In genomic region chr16:39109383-39110033, GRCm38 (mm10) we compare ENCODE assay signal across 8 mouse cellular contexts.
DNase-seq lines count a peak whose midpoint lies in the region; ATAC-seq lines count a peak whose summit lies in the region.
"Had no signal": no experiment of that assay in that cellular context is flagged by ENCODE, and none has a peak within 500 bp of the region (broad histone marks: within the 10 kb centered on the region; RNA-seq: fewer than 3 reads in every experiment).

No protein-coding gene starts in this region.

- no peaks in the 10 kb centered on the region for H3K27me3 ChIP-seq in splenic B cell, adult 2 months (ENCODE audit: control insufficient read depth, insufficient read depth, low read length, poor library complexity, severe bottlenecking)
- H3K27me3 ChIP-seq: liver, embryonic 15.5 days had no signal

- DNase-seq in MEL-GATA-1-ER (ENCODE audit: extremely low read depth, low read depth) = peak; percentile 36
- peak; percentile 33 for DNase-seq in adrenal gland, adult 2 months
- peak; percentile 39 for DNase-seq in embryo, embryonic 9.5 days (ENCODE audit: extremely low spot score)
- peak; percentile 24 to 65 for DNase-seq in layer of hippocampus, adult 8-10 months (ENCODE audit: low spot score in 2 of 2)
- peak; percentile 12 for DNase-seq in lung, postnatal 25 days (ENCODE audit: low spot score)
- peak; percentile 1 for DNase-seq in splenic B cell, adult 2 months (ENCODE audit: low read depth, low spot score)

- no peaks in the 10 kb centered on the region for H3K36me3 ChIP-seq in splenic B cell, adult 2 months (ENCODE audit: control insufficient read depth, insufficient read depth, low read length, poor library complexity, severe bottlenecking)
- H3K36me3 ChIP-seq: liver, embryonic 15.5 days had no signal

- peak; percentile 59 to 64; a peak in 2 of 4 replicates for ATAC-seq in hematopoietic stem cell, adult 5-6 weeks (replicated peaks in 1 of 2; ENCODE audit: insufficient read depth in 1 of 2, low FRiP score in 2 of 2, low TSS enrichment in 1 of 2, low read depth in 1 of 2, poor library complexity in 2 of 2, severe bottlenecking in 2 of 2)

Comparison
In these comparisons a context has a peak if more than half of its experiments do, and no peak if none do; other contexts are left out.
1. Peak in every context shown above with its lines: DNase-seq and ATAC-seq.